Mouse (Mus musculus) liver, embryonic 14.5 days (tissue): Measurements from ENCODE around the gene Msln. TPM values are rescaled to one million over a fixed set of nuclear protein-coding genes. Genes with fewer than 3 reads are reported as not detected.
A peak's percentile ranks its signal among the peaks of the same experiment; 100 is the strongest.

Experiments used
- ATAC-seq: fragments of 200-750 bp; cut with Nextera tagmentation; 2 replicates; pipeline ENCODE4 v1.8.0; 2017; ENCODE audit warnings: moderate number of reproducible peaks, mild to moderate bottlenecking, moderate library complexity; ENCODE audit not compliant: insufficient read depth
- DNase-seq, 3 experiments: peaks; one replicate each; pipeline ENCODE4 v3.0.0-alpha.2; 2012 to 2013; ENCODE audit warnings: low read depth in 3 of 3, low spot score in 3 of 3
- H3K27ac ChIP-seq: fragments of 300-500 bp; sonication (generic); 2 replicates; pipeline ENCODE4 v1.5.1; 2014; ENCODE audit warnings: moderate library complexity, mild to moderate bottlenecking, control low read depth, inconsistent platforms
- H3K27me3 ChIP-seq: fragments of 300-500 bp; sonication (generic); 2 replicates; pipeline ENCODE4 v1.6.1; 2014; ENCODE audit warnings: mild to moderate bottlenecking, low read length, moderate library complexity; ENCODE audit not compliant: control insufficient read depth, insufficient read depth
- H3K36me3 ChIP-seq: fragments of 300-500 bp; sonication (generic); replicated peaks from 2 replicates; pipeline ENCODE4 v1.6.1; 2014; ENCODE audit warnings: low read depth; ENCODE audit not compliant: control insufficient read depth, insufficient read depth
- H3K4me1 ChIP-seq, 2 experiments: fragments of 200-500 bp in 1 of 2; fragments of 300-500 bp in 1 of 2; sonication (generic) in 1 of 2; replicated peaks; 2 replicates each; pipeline ENCODE4 v1.6.1; 2012 to 2014; ENCODE audit warnings: antibody characterized with exemption in 1 of 2, inconsistent platforms in 1 of 2, low read length in 1 of 2; ENCODE audit not compliant: control insufficient read depth in 2 of 2, insufficient read depth in 2 of 2
- H3K4me2 ChIP-seq: fragments of 300-500 bp; sonication (generic); 2 replicates; pipeline ENCODE4 v1.6.1; 2014; ENCODE audit warnings: low read depth, mild to moderate bottlenecking, control low read depth, moderate library complexity
- H3K4me3 ChIP-seq, 2 experiments: fragments of 200-500 bp in 1 of 2; fragments of 300-500 bp in 1 of 2; sonication (generic) in 1 of 2; 2 replicates each; pipeline ENCODE4 v1.5.1; 2012 to 2014; ENCODE audit warnings: low read depth in 2 of 2, low read length in 2 of 2, mild to moderate bottlenecking in 2 of 2, control low read depth in 1 of 2, inconsistent platforms in 1 of 2, moderate library complexity in 1 of 2; ENCODE audit not compliant: insufficient read depth in 1 of 2
- H3K9ac ChIP-seq: fragments of 300-500 bp; sonication (generic); replicated peaks from 2 replicates; pipeline ENCODE4 v1.6.1; 2014; ENCODE audit warnings: mild to moderate bottlenecking, control low read depth, moderate library complexity
- H3K9me3 ChIP-seq: fragments of 300-500 bp; sonication (generic); 2 replicates; pipeline ENCODE4 v1.6.1; 2016; ENCODE audit warnings: low read length, mixed read lengths; ENCODE audit not compliant: control insufficient read depth
- CTCF ChIP-seq: IDR thresholded peaks from 2 replicates; pipeline ENCODE4 v1.5.1; 2016; ENCODE audit warnings: antibody characterized with exemption, low read depth, control low read depth
- EP300 ChIP-seq: IDR thresholded peaks from 2 replicates; pipeline ENCODE4 v1.6.1; 2016; ENCODE audit warnings: antibody characterized with exemption, low read depth
- WGBS: fragments of 180-500 bp; shearing (Covaris S2); extraction: QIAGEN DNeasy Blood & Tissue Kit; methylation state at CpG from one replicate; pipeline ENCODE4 v1.1.7; 2014; ENCODE audit not compliant: insufficient replicate concordance; 5-methylcytosine and 5-hydroxymethylcytosine counted together
- polyA plus RNA-seq, 2 experiments: library from polyadenylated mRNA; depleted of rRNA in 1 of 2; stranded (reverse) in 1 of 2; unstranded in 1 of 2; fragments of >200 nt; fragmentation: Nextera tagmentation in 1 of 2; extraction: Ambion mirVana in 1 of 2; gene quantifications; 2 replicates each; pipeline versions ENCODE4 v1.2.1 to v1.2.3; 2012 to 2014

The Msln gene
- 0.66 and 0.69 TPM in 2 replicates for polyA plus RNA-seq (2012; rRNA removed)
- 0.91 and 1.0 TPM in 2 replicates for polyA plus RNA-seq (2014; fragmentation: Nextera tagmentation; extraction: Ambion mirVana)

DNA sequence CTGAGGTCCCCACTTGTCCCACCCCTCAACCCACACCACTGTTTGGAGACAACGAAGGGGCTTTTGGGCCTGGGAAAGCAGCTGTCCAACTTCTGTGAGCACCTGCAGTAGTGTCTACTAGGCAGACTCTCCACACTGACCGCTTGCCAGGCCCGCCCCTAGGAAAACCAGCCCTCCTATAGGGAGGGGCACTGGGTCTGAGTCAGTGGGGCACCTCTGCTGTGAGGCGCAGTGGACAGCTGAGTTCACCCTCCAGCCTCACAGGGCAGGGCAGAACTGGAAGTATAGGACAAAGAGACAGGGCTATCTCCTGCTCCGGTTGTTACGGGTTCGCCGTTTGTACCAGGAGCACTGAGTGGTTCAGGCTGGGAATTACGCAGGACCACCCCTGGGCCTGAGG is at the start of gene Msln:
Gene Msln (minus strand): TSS at position 138 of the 400 bp plus-strand sequence.
- H3K4me2 ChIP-seq, result no peak within 1 kb of the TSS
- 78% methylated on average over 9 of the region's 9 CpGs for WGBS
- H3K36me3 ChIP-seq, result no peaks in the 10 kb centered on the region
- no peak for TF ChIP-seq CTCF
- TF ChIP-seq EP300, result no peak
- H3K4me1 ChIP-seq, result no peaks in the 10 kb centered on the region
- H3K4me3 ChIP-seq, result no peak within 1 kb of the TSS
- H3K9ac ChIP-seq, result no peak within 1 kb of the TSS
- no peaks in the 10 kb centered on the region for H3K27me3 ChIP-seq
- ATAC-seq (no peak), DNase-seq (no peak)
- H3K9me3 ChIP-seq, result no peaks in the 10 kb centered on the region
- no peak within 1 kb of the TSS for H3K27ac ChIP-seq

DNA sequence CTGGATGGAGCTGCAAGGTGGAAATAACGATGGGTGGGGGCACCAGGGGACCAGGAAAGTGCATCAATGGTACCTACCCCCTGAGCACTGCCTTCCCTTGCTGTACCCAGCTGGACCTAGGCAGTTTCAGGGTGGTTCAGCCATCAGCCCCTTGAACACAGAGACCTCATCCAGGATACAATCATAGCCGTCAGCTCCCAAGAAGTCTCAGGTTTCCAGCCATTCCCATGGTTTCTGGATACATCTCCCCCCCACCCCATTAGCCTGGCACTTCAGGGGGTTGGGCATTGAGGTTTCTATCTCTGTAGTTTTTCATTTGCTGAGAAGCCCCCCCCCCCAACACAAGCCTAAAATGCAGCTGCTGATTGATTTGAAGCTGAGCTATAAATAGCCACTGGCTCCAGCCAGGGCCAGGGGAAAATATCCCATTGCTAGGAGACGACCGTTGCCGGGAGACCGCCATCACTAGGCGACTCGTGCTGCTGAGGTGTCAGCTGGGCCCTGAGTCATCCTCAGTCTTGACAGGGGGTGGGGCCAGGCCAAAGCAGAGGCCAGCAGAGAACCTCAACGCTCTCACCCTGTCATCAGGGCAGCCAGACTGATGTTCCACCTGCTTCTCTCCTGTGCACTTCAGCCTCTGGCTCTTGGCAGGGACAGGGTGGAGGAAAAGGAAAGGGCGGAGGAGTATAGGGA is 48.8 kb upstream of the Msln start:
- TF ChIP-seq EP300 (no peak), CTCF (no peak)

DNA sequence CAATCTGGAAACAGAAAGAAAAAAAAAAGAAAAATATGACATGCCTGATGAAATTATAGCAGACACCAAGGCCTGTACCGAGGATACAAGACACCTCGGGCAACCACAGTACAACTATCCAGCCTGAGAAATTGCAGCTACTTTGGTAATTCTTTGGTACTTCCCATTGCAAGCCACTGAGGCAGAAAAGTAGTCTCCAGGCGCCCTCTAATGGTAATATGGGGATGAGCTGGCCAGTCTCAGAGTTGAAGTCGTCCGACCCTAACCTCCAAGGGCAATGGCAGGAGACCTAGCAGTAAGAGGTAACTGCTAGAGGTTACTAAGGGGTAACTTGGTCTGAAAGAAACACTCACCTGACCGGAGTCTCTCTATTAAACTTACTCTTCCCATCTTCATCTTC is 46.9 kb upstream of the Msln start:
- Histone ChIP-seq H3K9ac (no peak overlapping the region), H3K9me3 (no peaks in the 10 kb centered on the region), H3K4me3 (no peak overlapping the region), H3K4me2 (no peak overlapping the region), H3K4me1 (peaks cover 4 to 8% of the 10 kb centered on the region in 2 experiments), H3K27ac (no peak overlapping the region), H3K27me3 (no peaks in the 10 kb centered on the region; the same call in 1 of the 2 replicates), H3K36me3 (no peaks in the 10 kb centered on the region)
- TF ChIP-seq EP300 (no peak), CTCF (peak; percentile 86)
- ATAC-seq, result no peak
- WGBS, result 5% methylated on average over 6 of the region's 6 CpGs
- DNase-seq, result peak in 1 of 3 experiments; percentile 58

More for the DNA sequence above, 48.8 kb upstream of the Msln start:
- WGBS, result 10% methylated on average over 10 of the region's 10 CpGs
- no peak overlapping the region for H3K4me2 ChIP-seq
- no peaks in the 10 kb centered on the region for H3K4me1 ChIP-seq
- H3K9ac ChIP-seq, result no peak overlapping the region
- H3K27ac ChIP-seq, result no peak overlapping the region
- ATAC-seq (no peak), DNase-seq (no peak)
- H3K9me3 ChIP-seq, result no peaks in the 10 kb centered on the region
- H3K27me3 ChIP-seq, result peaks cover 2% of the 10 kb centered on the region
- H3K36me3 ChIP-seq, result no peaks in the 10 kb centered on the region
- H3K4me3 ChIP-seq, result no peak overlapping the region

DNA sequence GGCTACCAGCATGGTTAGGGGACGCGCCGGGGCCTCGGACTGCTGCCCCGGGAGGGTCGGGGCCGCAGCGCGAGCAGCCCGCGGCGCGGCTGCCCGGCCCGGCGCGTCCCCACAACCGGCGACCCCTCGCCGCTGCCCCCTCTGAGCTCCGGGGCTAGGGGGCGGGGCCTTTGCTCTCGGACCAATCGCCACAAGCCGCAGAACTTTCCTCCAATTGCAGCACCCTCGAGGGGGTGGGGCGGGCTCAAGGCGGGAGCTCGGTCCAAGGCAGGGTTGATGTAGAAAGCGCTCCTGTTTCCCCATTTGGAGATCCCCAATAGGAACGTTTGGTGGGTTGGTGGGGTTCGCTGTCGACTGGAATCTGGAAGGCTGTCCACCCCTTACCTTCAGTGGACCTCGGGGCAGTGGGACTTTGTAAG is 42.8 kb upstream of the Msln start, which contains the start of gene Metrn:
Gene Metrn (minus strand): TSS at position 186 of the 419 bp plus-strand sequence.
- no peak within 1 kb of the TSS for H3K27ac ChIP-seq
- peak; percentile 79 for ATAC-seq
- H3K4me2 ChIP-seq, result peak within 1 kb of the TSS; percentile 92
- H3K36me3 ChIP-seq, result no peaks in the 10 kb centered on the region
- peak within 1 kb of the TSS; percentile 74 for H3K9ac ChIP-seq
- peak; percentile 70 to 75 (median 73) for DNase-seq
- no peaks in the 10 kb centered on the region for H3K27me3 ChIP-seq
- WGBS, result under 1% methylated on average over 35 of the region's 35 CpGs
- peaks cover 11 to 20% of the 10 kb centered on the region in 2 experiments for H3K4me1 ChIP-seq
- no peaks in the 10 kb centered on the region for H3K9me3 ChIP-seq
- H3K4me3 ChIP-seq, result peak within 1 kb of the TSS; percentile 57 to 62
- TF ChIP-seq EP300, result no peak
- no peak for TF ChIP-seq CTCF

DNA sequence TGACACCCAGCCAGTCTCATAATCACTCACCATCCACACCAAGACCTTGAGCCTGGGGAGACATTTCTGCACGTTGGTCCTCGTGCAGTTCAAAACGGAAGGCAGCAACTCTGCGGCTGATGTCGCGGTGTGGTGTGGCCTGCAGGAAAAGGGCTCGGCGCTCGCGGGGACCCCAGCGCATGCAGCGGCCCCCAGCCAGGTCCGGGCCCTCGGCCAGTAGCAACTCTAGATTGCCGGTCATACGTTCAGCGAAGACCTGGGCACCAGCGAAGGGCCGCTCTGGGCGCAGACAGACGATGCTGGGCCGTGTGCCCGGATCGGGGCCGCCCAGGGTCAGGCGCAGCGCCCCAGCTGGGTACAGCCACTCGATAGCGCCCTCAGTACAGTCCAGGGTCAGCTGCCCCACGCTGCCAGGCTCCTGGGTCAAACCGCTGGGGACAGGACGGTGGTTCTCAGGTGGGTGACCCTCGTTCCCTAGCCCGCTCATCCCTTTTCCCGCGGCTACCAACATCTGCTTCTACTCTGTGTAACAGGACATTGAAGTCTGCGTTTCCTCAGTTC is 42.1 kb upstream of the Msln start:
- Histone ChIP-seq H3K4me1 (peaks cover 11 to 22% of the 10 kb centered on the region in 2 experiments), H3K27me3 (no peaks in the 10 kb centered on the region), H3K4me3 (peak overlapping the region; percentile 57 to 62), H3K36me3 (no peaks in the 10 kb centered on the region), H3K27ac (no peak overlapping the region), H3K9me3 (no peaks in the 10 kb centered on the region), H3K9ac (peak overlapping the region; percentile 74), H3K4me2 (peak overlapping the region; percentile 92)
- no peak for DNase-seq
- peak; percentile 8; the same call in 1 of the 2 replicates for ATAC-seq
- TF ChIP-seq EP300, result no peak
- peak; percentile 11; the same call in 1 of the 2 replicates for TF ChIP-seq CTCF
- under 1% methylated on average over 37 of the region's 37 CpGs for WGBS
